Mouse (Mus musculus) stomach, embryonic 14.5 days (tissue): ENCODE measurements around the gene Rnaseh2a. TPM values are rescaled to one million over a fixed set of nuclear protein-coding genes. Genes with fewer than 3 reads are reported as not detected.

Experiments used
- ATAC-seq: fragments of 200-750 bp; cut with Nextera tagmentation; 2 replicates; pipeline ENCODE4 v1.8.0; 2017; ENCODE audit warnings: low read depth, moderate TSS enrichment; ENCODE audit not compliant: insufficient number of reproducible peaks, insufficient read depth, low FRiP score
- H3K27ac ChIP-seq: fragments of 300-500 bp; sonication (generic); 2 replicates; pipeline ENCODE4 v1.5.1; 2014; ENCODE audit warnings: mild to moderate bottlenecking, low read length, moderate library complexity, mixed read lengths
- H3K27me3 ChIP-seq: fragments of 300-500 bp; sonication (generic); 2 replicates; pipeline ENCODE4 v1.6.1; 2014; ENCODE audit warnings: low read length, control low read depth, mixed read lengths; ENCODE audit not compliant: control insufficient read depth, insufficient read depth
- H3K36me3 ChIP-seq: fragments of 300-500 bp; sonication (generic); 2 replicates; pipeline ENCODE4 v1.6.1; 2014; ENCODE audit warnings: mild to moderate bottlenecking, control low read depth, low read length, moderate library complexity, mixed read lengths; ENCODE audit not compliant: control insufficient read depth, insufficient read depth
- H3K4me1 ChIP-seq: fragments of 300-500 bp; sonication (generic); 2 replicates; pipeline ENCODE4 v1.6.1; 2014; ENCODE audit warnings: low read length, control low read depth, mixed read lengths; ENCODE audit not compliant: control insufficient read depth, insufficient read depth
- H3K4me2 ChIP-seq: fragments of 300-500 bp; sonication (generic); replicated peaks from 2 replicates; pipeline ENCODE4 v1.6.1; 2014; ENCODE audit warnings: low read depth, low read length, control low read depth
- H3K4me3 ChIP-seq: fragments of 300-500 bp; sonication (generic); 2 replicates; pipeline ENCODE4 v1.5.1; 2014; ENCODE audit warnings: low read depth, low read length, control low read depth
- H3K9ac ChIP-seq: fragments of 300-500 bp; sonication (generic); replicated peaks from 2 replicates; pipeline ENCODE4 v1.6.1; 2014; ENCODE audit warnings: low read depth, mild to moderate bottlenecking, control low read depth, low read length, moderate library complexity, mixed read lengths
- H3K9me3 ChIP-seq: fragments of 300-500 bp; sonication (generic); 2 replicates; pipeline ENCODE4 v1.6.1; 2016; ENCODE audit warnings: low read depth, low read length, control low read depth; ENCODE audit not compliant: control insufficient read depth
- WGBS: fragments of 180-500 bp; shearing (Covaris S2); extraction: QIAGEN DNeasy Blood & Tissue Kit; methylation state at CpG from one replicate; pipeline ENCODE4 v1.1.7; 2014; 5-methylcytosine and 5-hydroxymethylcytosine counted together
- polyA plus RNA-seq: library from polyadenylated mRNA; unstranded; fragments of >200 nt; fragmentation: Nextera tagmentation; extraction: Ambion mirVana; gene quantifications from 2 replicates; pipeline ENCODE4 v1.2.1, GENCODE M21; 2014

Rnaseh2a gene
- polyA plus RNA-seq, 1 experiment from 2014 or later = 114 TPM

- H3K9ac ChIP-seq = no peak overlapping the region
- 0 out of 2 replicates have a peak, but pooled peaks cover 2% of the 10 kb centered on the region for H3K4me1 ChIP-seq
- no peak for ATAC-seq
- no peak overlapping the region for H3K27ac ChIP-seq
- WGBS = 75% methylated on average over 1 of the region's 1 CpGs
- H3K9me3 ChIP-seq = no peaks in the 10 kb centered on the region
- H3K27me3 ChIP-seq = peaks cover 15% of the 10 kb centered on the region
- H3K36me3 ChIP-seq = no peaks in the 10 kb centered on the region
- no peak overlapping the region for H3K4me3 ChIP-seq
- H3K4me2 ChIP-seq = no peak overlapping the region
Measured at GRCm38 (mm10) chr8:84927513-84927912, 42.1 kb downstream of the Rnaseh2a start.

DNA sequence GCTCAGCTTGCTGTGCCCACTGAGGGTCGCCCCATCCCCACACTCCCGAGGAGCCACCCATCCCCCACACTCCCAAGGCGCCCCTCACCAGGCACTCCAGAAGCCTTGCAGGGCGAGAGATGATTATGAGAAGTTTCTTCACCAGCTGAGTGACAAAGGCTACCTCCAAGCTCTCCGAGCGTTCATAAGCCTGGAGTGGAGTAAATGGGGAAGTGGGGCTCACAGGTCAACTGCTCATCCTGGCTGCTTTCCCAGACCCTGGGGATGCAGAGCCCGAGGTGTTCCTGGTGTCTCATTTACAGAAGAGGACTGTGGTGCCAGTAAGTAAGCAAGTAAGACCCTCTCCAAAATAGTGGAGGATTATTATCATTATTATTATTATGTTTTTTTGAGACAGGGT, 44.0 kb downstream of the Rnaseh2a start:
- Histone ChIP-seq H3K27me3 (peaks cover 13% of the 10 kb centered on the region), H3K36me3 (no peaks in the 10 kb centered on the region), H3K4me1 (0 out of 2 replicates have a peak, but pooled peaks cover 2% of the 10 kb centered on the region), H3K9ac (no peak overlapping the region), H3K4me3 (no peak overlapping the region), H3K4me2 (no peak overlapping the region), H3K9me3 (no peaks in the 10 kb centered on the region), H3K27ac (no peak overlapping the region)
- 60% methylated on average over 7 of the region's 7 CpGs for WGBS
- ATAC-seq = no peak

GRCm38 (mm10) chr8:84921596-84921995, 48.0 kb downstream of the Rnaseh2a start:
- no peak overlapping the region for H3K27ac ChIP-seq
- WGBS = 75% methylated on average over 2 of the region's 2 CpGs
- no peak overlapping the region for H3K4me3 ChIP-seq
- H3K27me3 ChIP-seq = 0 out of 2 replicates have a peak, but pooled peaks cover 1% of the 10 kb centered on the region
- H3K36me3 ChIP-seq = no peaks in the 10 kb centered on the region
- no peak for ATAC-seq
- no peaks in the 10 kb centered on the region for H3K4me1 ChIP-seq
- no peak overlapping the region for H3K4me2 ChIP-seq
- H3K9ac ChIP-seq = no peak overlapping the region
- no peaks in the 10 kb centered on the region for H3K9me3 ChIP-seq

GRCm38 (mm10) chr8:84918646-84919045, 50.9 kb downstream of the Rnaseh2a start:
- ATAC-seq = no peak

GRCm38 (mm10) chr8:84917781-84918180, 51.8 kb downstream of the Rnaseh2a start:
- no peaks in the 10 kb centered on the region for H3K4me1 ChIP-seq
- no peaks in the 10 kb centered on the region for H3K36me3 ChIP-seq
- H3K4me2 ChIP-seq = no peak overlapping the region
- H3K9ac ChIP-seq = no peak overlapping the region
- no peak overlapping the region for H3K4me3 ChIP-seq
- H3K27ac ChIP-seq = no peak overlapping the region
- H3K27me3 ChIP-seq = peaks cover 9% of the 10 kb centered on the region
- WGBS = 38% methylated on average over 20 of the region's 20 CpGs
- no peak for ATAC-seq
- no peaks in the 10 kb centered on the region for H3K9me3 ChIP-seq

More at GRCm38 (mm10) chr8:84918646-84919045, 50.9 kb downstream of the Rnaseh2a start:
- WGBS = 88% methylated on average over 15 of the region's 15 CpGs
- H3K9me3 ChIP-seq = no peaks in the 10 kb centered on the region
- 0 out of 2 replicates have a peak, but pooled peaks cover 4% of the 10 kb centered on the region for H3K27me3 ChIP-seq
- H3K9ac ChIP-seq = no peak overlapping the region
- no peak overlapping the region for H3K4me3 ChIP-seq
- H3K27ac ChIP-seq = no peak overlapping the region
- no peaks in the 10 kb centered on the region for H3K36me3 ChIP-seq
- no peaks in the 10 kb centered on the region for H3K4me1 ChIP-seq
- H3K4me2 ChIP-seq = no peak overlapping the region

GRCm38 (mm10) chr8:84915269-84915668, 54.3 kb downstream of the Rnaseh2a start:
- H3K4me1 ChIP-seq = no peaks in the 10 kb centered on the region
- no peak overlapping the region for H3K4me3 ChIP-seq
- H3K27me3 ChIP-seq = peaks cover 24% of the 10 kb centered on the region
- no peak overlapping the region for H3K9ac ChIP-seq
- WGBS = 84% methylated on average over 8 of the region's 8 CpGs
- ATAC-seq = no peak
- H3K27ac ChIP-seq = no peak overlapping the region
- no peak overlapping the region for H3K4me2 ChIP-seq
- H3K36me3 ChIP-seq = no peaks in the 10 kb centered on the region
- H3K9me3 ChIP-seq = no peaks in the 10 kb centered on the region

DNA sequence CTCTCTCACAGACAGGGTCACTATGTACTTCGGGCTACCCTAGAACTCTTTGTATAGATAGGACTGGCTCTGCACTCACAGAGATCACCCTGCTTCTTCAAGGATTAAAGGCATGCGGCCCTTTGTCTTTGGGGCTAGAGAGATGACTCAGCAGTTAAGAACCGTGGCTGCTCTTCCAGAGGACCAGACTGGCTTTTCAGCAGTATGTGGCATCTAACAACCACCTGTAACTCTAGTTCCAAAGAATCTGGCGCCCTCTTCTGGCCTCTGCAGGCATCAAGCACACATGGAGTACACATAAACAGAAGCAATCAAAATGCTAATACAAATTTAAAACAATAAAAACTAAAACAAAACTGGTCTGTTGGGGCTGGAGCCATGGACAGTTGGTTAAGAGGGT, 55.6 kb downstream of the Rnaseh2a start:
- no peaks in the 10 kb centered on the region for H3K36me3 ChIP-seq

GRCm38 (mm10) chr8:84913502-84913900, 56.1 kb downstream of the Rnaseh2a start:
- Histone ChIP-seq H3K4me2 (peak overlapping the region; percentile 75), H3K4me1 (no peaks in the 10 kb centered on the region; the same call in 1 of the 2 replicates), H3K4me3 (peak overlapping the region; percentile 39), H3K27ac (no peak overlapping the region), H3K9ac (peak overlapping the region; percentile 25; the same call in 1 of the 2 replicates), H3K36me3 (no peaks in the 10 kb centered on the region), H3K9me3 (no peaks in the 10 kb centered on the region), H3K27me3 (peaks cover 24% of the 10 kb centered on the region)
- 11% methylated on average over 9 of the region's 9 CpGs for WGBS
- ATAC-seq = no peak

More for the DNA sequence above, 55.6 kb downstream of the Rnaseh2a start:
- H3K4me1 ChIP-seq = no peaks in the 10 kb centered on the region; the same call in 1 of the 2 replicates
- peak overlapping the region; percentile 39; the same call in 1 of the 2 replicates for H3K4me3 ChIP-seq
- H3K4me2 ChIP-seq = peak overlapping the region; percentile 75
- no peaks in the 10 kb centered on the region for H3K9me3 ChIP-seq
- H3K27ac ChIP-seq = no peak overlapping the region
- ATAC-seq = no peak
- no peak overlapping the region for H3K9ac ChIP-seq
- peaks cover 24% of the 10 kb centered on the region for H3K27me3 ChIP-seq
- WGBS = 33% methylated on average over 4 of the region's 4 CpGs
